Mouse (Mus musculus) kidney, adult 2 months (tissue): ENCODE measurements at regions not wholly inside any gene's neighbourhood (a gene's known extent, or its start where the extent isn't known, plus 50 kb on each side); places are given as distances from the start of the nearest gene placed in this dataset.

Experiments used
- CTCF ChIP-seq: fragments of 200-500 bp; conservative IDR thresholded peaks from 2 replicates; pipeline ENCODE4 v1.5.1; 2011; ENCODE audit warnings: low read depth, mild to moderate bottlenecking, control low read depth, low read length, moderate library complexity, mixed read lengths; ENCODE audit not compliant: insufficient read depth, insufficient read length
- POLR2A ChIP-seq: fragments of 200-500 bp; IDR thresholded peaks from one replicate; pipeline ENCODE4 v1.6.1; 2011; ENCODE audit warnings: low read depth, low read length, control low read depth

DNA sequence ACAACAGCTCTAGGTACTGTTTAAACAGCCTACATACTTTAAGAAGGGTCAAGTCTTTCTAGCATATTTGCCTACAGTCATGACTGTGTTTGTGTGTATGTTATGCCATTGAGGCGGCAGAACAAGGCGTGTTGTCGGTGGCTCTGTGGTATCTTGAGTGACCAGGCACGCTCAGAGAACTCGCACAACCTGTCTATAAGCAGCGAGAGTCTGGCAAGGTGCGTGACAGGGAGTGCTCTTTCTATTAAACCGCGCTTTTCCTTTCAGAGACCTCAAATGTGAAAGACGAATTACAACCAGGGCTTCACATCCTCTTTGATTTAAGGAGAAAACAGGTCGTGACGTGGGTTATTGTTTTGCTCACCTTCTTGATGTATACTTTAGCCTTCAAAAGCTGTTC is 88.2 kb upstream of the Fam3c start:
- TF ChIP-seq POLR2A: no peak
- no peak for TF ChIP-seq CTCF
